Mouse (Mus musculus): ENCODE data around the gene P2ry6.

Gene P2ry6

GRCm38 (mm10) chr7:100990636-100991311 lies 16.3 kb upstream of the P2ry6 start:
- no peak for ATAC-seq (ENCODE audit: insufficient number of reproducible peaks, low FRiP score, low TSS enrichment)

- ATAC-seq (ENCODE audit: insufficient number of reproducible peaks, low FRiP score, low TSS enrichment) = no peak
Measured at GRCm38 (mm10) chr7:100988092-100988491, 13.6 kb upstream of the P2ry6 start.

DNA sequence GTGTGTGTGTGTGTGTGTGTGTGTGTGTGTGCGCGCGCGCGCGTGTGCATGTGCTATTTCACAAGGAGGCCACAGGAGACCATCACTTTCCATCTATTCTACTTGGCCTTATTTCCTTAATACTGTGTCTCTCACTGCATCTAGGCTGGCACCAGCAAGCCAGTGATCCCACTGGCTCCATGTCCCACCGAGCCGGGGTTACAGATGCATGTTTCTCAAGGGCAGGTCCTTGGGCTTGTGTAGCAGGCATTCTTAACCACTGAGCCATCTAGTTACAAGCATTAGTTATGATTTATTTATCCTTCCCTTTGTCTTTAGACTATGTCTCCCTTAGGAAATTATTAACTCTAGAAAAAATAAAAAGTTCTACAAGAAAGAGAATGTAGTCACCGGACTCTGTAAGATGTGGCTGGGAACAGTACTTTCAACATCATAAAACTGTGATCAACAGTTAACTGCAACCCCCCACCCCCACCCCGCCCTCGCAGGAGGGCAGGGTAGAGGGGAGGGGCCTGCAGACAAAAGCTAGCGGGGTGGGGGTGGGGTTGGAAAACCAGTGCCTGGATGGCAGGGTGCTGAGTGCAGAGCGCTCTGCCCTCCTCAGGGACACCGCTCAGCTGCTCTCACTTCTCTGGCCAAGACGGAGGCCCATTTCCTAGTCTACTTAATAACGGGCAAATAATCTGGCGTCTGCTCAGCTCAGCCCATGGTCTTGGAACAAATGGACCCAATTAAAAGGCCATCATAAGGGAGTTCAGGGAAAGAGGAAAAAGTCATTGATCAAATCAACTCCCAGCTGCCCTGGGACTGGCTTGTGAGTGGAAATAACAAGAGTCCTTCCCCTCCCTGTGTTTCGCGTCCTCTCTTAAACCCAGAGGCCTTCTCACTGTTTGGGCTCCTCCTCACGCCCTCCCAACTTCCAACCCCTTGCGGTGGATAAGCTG lies 10.3 kb upstream of the P2ry6 start:
- no peak for ATAC-seq (ENCODE audit: insufficient number of reproducible peaks, low FRiP score, low TSS enrichment)

DNA sequence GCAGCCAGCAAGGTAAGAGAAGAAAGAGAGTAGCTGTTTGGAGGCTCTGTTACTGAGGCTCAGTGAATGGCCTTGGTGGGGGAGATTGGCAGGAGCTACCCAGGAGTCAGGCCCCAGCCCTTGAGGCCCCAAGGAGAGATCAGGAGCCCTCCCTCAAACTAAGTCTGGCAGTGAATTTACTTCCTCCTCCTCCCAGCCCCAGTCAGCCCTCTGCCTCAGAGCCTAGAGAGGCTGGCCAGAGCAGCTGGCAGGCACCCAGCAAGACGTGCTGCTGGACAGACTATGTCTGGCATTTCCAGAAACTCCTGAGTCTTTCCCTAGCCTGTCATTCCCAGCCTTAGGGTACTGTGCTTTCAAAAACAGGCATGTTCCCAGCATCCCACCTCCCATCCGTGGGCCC lies 4.7 kb upstream of the P2ry6 start:
- no peak for ATAC-seq (ENCODE audit: insufficient number of reproducible peaks, low FRiP score, low TSS enrichment)

DNA sequence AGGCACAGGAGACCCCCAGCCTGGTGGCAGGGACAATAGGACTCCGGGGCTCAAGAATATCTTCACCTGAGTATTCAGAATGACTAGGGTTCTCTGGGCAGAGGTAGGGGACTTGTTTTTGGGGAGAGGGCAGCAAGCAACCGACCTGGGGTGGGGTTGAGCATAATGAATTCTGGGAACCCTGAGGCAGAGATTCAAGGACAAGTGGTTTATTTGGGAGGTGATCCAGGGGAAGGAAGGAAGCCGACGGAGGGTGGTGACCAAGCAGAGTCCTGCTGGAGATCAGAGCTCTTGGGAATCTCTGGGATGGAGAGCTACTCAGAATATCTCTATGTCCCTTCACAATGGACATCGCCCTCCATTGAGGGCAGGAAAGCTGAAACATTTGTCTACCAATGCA lies 3.7 kb upstream of the P2ry6 start:
- no peak for ATAC-seq (ENCODE audit: insufficient number of reproducible peaks, low FRiP score, low TSS enrichment)

GRCm38 (mm10) chr7:100972875-100973274 lies 1.6 kb downstream of the P2ry6 start:
- ATAC-seq (ENCODE audit: insufficient number of reproducible peaks, low FRiP score, low TSS enrichment) = no peak

- ATAC-seq (ENCODE audit: insufficient number of reproducible peaks, low FRiP score, low TSS enrichment) = no peak
Measured at GRCm38 (mm10) chr7:100968874-100969659, 5.4 kb downstream of the P2ry6 start.

DNA sequence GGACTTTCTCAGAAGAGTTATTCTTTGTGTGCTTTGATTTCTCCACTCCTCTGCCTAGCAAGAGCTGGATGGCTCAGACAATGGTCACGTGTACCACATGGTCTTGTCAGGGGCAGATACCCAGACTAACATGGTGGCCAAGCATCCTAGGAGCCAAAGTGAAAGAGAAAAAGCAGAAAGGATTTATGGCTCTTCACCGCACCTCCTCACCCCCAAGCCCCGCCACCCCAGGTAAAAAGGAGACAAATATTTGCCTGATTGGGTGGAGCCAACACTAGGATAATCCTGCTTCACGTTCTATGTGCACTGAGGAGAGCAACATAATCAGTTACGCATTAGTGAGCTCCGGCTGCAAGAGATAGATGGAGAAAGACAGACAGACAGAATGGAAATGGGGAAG lies 6.1 kb downstream of the P2ry6 start:
- no peak for ATAC-seq (ENCODE audit: insufficient number of reproducible peaks, low FRiP score, low TSS enrichment)

- no peak for ATAC-seq (ENCODE audit: insufficient number of reproducible peaks, low FRiP score, low TSS enrichment)
Measured at GRCm38 (mm10) chr7:100967850-100968249, 6.6 kb downstream of the P2ry6 start.

DNA sequence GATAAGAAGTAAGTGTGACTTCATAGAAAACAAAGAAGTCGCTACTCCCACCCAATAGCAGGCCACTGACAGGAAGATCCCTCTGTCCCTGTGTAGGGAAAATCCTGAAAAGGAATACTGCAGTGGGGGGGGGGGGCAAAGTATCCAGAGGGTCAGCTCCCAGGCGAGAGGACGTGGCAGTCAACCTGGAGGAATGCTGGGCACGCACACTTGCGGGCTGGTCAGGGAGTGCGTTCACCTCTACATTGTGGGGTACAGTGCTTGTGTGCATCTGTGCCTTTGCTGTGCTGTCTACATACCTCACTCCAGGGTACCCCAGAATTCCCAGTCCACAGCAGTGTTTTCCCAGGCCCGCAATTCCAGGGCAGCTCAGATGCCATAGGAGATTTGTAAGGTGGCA lies 8.4 kb downstream of the P2ry6 start:
- ATAC-seq (ENCODE audit: insufficient number of reproducible peaks, low FRiP score, low TSS enrichment) = no peak

GRCm38 (mm10) chr7:100965079-100965478 lies 9.4 kb downstream of the P2ry6 start:
- no peak for ATAC-seq (ENCODE audit: insufficient number of reproducible peaks, low FRiP score, low TSS enrichment)

DNA sequence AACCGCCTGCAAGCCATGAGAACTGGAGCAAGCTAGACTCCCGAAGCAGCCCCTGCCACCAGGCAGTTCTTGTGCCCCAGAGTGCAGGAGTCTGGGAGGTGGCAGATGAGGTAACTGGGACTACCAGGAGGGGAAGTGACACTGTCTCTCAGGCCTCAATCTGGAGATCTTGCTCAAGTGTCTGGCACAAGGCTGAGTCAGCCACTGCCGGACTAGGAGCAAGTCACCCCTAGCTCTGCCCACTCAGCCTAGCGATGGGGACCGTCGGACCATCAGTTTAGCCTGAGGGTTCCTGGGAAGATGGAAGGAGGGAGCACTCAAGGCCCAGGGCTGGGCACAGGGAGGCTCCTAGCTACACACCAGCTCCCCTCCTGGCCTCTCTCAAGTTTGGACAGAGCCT lies 10.2 kb downstream of the P2ry6 start:
- ATAC-seq (ENCODE audit: insufficient number of reproducible peaks, low FRiP score, low TSS enrichment) = no peak

GRCm38 (mm10) chr7:100963381-100963780 lies 11.1 kb downstream of the P2ry6 start:
- no peak for ATAC-seq (ENCODE audit: insufficient number of reproducible peaks, low FRiP score, low TSS enrichment)

- ATAC-seq (ENCODE audit: insufficient number of reproducible peaks, low FRiP score, low TSS enrichment) = no peak
Measured at GRCm38 (mm10) chr7:100961146-100961545, 13.3 kb downstream of the P2ry6 start.

DNA sequence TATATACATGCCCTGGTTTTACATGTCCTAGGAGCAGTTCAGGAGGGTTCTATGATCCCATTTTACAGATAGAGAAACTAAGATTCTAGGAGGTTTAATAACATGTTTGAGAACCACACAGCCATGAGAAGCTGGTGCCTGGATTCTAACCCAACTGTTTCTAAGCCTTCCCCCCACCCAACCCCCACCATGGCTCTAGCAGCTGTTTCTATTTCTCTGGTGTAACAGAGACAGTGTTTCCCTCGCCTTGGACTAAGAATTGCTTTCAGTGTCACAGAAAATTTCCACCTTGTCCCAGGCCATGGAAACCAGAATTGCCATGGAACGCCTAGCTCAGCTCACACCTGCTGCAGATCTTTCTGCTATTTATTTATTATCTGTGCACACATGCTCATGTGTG lies 14.0 kb downstream of the P2ry6 start:
- no peak for ATAC-seq (ENCODE audit: insufficient number of reproducible peaks, low FRiP score, low TSS enrichment)

GRCm38 (mm10) chr7:100958426-100958825 lies 16.0 kb downstream of the P2ry6 start:
- ATAC-seq (ENCODE audit: insufficient number of reproducible peaks, low FRiP score, low TSS enrichment) = no peak

DNA sequence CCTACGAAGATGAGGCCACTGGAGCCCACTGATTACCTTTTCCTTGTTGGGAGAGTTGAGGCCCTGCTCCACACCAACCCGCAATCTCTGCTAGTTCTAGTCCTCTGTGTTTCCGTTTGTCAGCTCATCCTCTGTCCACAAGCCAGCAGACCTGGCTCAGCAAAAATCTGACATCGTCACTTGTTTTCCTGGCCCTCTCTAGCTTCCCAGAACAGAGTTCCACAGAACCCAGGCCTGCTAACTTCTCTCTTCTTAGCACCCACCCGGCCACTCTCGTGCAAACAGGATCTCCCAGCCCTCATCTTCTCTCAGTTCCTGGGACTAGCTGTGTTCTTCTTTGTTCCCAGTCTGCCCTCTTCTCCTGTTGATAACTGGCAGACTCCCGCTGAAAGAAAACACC lies 21.8 kb downstream of the P2ry6 start:
- no peak for ATAC-seq (ENCODE audit: insufficient number of reproducible peaks, low FRiP score, low TSS enrichment)

DNA sequence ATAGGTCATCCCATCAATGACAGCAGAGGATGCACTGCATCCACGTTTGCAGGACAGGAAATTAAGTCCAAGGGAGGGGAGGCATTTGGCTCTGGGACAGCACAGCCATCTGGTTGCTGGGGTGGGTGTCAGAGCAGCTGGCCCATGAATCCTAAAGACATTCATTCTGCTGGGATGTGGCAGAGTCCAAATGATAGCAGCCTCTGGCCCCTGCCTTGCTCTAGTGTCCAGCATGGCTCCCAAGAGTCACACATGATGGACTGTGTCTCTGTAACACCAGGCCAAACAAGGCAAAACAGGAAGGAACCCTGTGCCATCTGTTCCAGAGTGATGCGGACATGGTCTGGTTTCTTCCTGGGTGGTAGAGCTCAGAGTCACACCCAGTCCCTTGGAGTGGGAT lies 22.5 kb downstream of the P2ry6 start:
- no peak for ATAC-seq (ENCODE audit: insufficient number of reproducible peaks, low FRiP score, low TSS enrichment)

DNA sequence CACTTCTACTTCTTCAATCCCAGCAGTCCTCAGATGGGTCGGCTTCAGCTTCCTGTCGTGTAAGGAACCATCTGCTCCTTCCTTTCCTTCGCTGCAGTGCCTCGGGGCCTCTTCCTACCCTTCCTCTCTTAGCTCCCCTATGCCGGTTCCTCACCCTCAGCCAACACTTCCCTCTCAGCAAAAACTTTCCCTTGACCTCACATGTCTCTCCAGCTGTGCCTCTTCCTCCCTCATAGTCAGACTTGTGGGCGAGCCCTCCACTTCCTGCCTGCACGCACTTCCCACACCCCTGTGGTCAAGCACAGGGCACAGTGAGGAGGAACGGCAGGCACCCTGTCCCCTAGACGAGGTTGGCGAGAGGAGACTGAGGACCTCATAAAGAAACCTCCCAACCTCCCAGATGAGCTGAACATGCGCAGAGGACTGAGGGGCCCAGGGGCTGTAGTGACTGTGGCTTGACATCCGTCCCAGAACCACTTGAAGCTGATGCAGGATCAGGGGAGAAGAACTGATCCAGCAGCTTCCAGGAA lies 23.9 kb downstream of the P2ry6 start:
- ATAC-seq (ENCODE audit: insufficient number of reproducible peaks, low FRiP score, low TSS enrichment) = no peak

GRCm38 (mm10) chr7:100950031-100950430 lies 24.4 kb downstream of the P2ry6 start:
- no peak for ATAC-seq (ENCODE audit: insufficient number of reproducible peaks, low FRiP score, low TSS enrichment)

DNA sequence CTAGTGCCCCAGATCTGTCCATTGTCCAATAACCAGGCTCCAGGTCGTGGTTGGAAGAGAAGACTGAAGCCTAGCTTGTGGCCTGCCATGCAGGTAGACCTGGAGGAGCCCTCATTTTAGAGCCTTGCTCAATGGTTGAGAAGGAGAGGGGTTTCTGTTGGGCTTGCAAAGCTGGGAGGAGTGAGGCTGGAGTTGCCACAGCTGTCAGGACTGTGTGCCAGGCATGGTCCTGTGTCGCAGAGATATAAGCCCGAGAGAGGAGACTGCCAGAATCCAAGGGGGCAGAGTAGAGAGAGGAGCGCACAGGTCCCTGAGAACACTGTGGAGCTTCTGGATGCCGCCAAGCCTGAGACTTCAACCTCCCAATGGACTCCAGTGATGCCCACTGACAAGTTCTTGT lies 29.7 kb downstream of the P2ry6 start:
- no peak for ATAC-seq (ENCODE audit: insufficient number of reproducible peaks, low FRiP score, low TSS enrichment)
